ENCODE assay signal across 16 mouse cellular contexts in genomic region chr6:36644880-36645279, GRCm38 (mm10).
DNase-seq lines count a peak whose midpoint lies in the region; ATAC-seq and TF ChIP-seq lines count a peak whose summit lies in the region.
"Had no signal": no experiment of that assay in that cellular context is flagged by ENCODE, and none has a peak within 500 bp of the region (broad histone marks: within the 10 kb centered on the region; RNA-seq: fewer than 3 reads in every experiment).

No protein-coding gene starts in this region.

- H3K36me3 ChIP-seq in forebrain, postnatal 0 days (ENCODE audit: insufficient read depth): no peaks in the 10 kb centered on the region
- H3K36me3 ChIP-seq in midbrain, embryonic 13.5 days: no peaks in the 10 kb centered on the region
- no peaks in the 10 kb centered on the region for H3K36me3 ChIP-seq in kidney, adult 2 months (ENCODE audit: control insufficient read depth, insufficient read depth, low read length)
- H3K36me3 ChIP-seq: heart, embryonic 13.5 days; limb, embryonic 15.5 days had no signal

- no peak for TF ChIP-seq CTCF in forebrain, postnatal 0 days (IDR thresholded peaks at IDR 0.05; ENCODE audit: low read depth)
- no peak for TF ChIP-seq CTCF in kidney, adult 2 months (conservative IDR thresholded peaks at IDR 0.05; ENCODE audit: insufficient read depth, insufficient read length, low read depth, low read length)

- no peak overlapping the region for H3K4me3 ChIP-seq in forebrain, postnatal 0 days (ENCODE audit: low read depth, low read length)
- no peak overlapping the region for H3K4me3 ChIP-seq in midbrain, embryonic 13.5 days (replicated peaks)
- H3K4me3 ChIP-seq in kidney, adult 2 months (ENCODE audit: insufficient read depth, low read depth, low read length): no peak overlapping the region
- H3K4me3 ChIP-seq: heart, embryonic 13.5 days; limb, embryonic 15.5 days had no signal

- TF ChIP-seq POLR2A in kidney, adult 2 months (IDR thresholded peaks at IDR 0.05; ENCODE audit: low read depth, low read length): no peak

- no peak overlapping the region for H3K9ac ChIP-seq in forebrain, postnatal 0 days
- no peak overlapping the region for H3K9ac ChIP-seq in midbrain, embryonic 13.5 days (replicated peaks)
- H3K9ac ChIP-seq: heart, embryonic 13.5 days; limb, embryonic 15.5 days had no signal

- peak; percentile 2 for DNase-seq in right cerebral cortex, postnatal 4 days
- DNase-seq in right cerebral cortex, postnatal 36 days (ENCODE audit: low spot score in 2 of 2): no peak
- peak; percentile 63 for DNase-seq in forebrain, postnatal 0 days
- peak; percentile 8 for DNase-seq in telencephalon, adult 2 months (ENCODE audit: low read depth, low spot score)
- DNase-seq in kidney, adult 2 months: no peak
- DNase-seq in heart, adult 11 months: no peak
- DNase-seq: adrenal gland, postnatal 14 days; cerebellum, postnatal 25 days; kidney, adult 11 months; layer of hippocampus, adult 9-11 months; lung, postnatal 14 days; thymus, postnatal 36 days had no signal

- no peak overlapping the region for H3K27ac ChIP-seq in forebrain, postnatal 0 days (ENCODE audit: low read depth, low read length)
- peak overlapping the region; percentile 19; the same call in 1 of the 2 replicates for H3K27ac ChIP-seq in midbrain, embryonic 13.5 days
- no peak overlapping the region for H3K27ac ChIP-seq in kidney, adult 2 months (ENCODE audit: insufficient read depth, low read depth, low read length)
- H3K27ac ChIP-seq: heart, embryonic 13.5 days; limb, embryonic 15.5 days had no signal

- H3K4me1 ChIP-seq in forebrain, postnatal 0 days (ENCODE audit: insufficient read depth): no peaks in the 10 kb centered on the region
- H3K4me1 ChIP-seq in midbrain, embryonic 13.5 days (replicated peaks): peaks cover 16% of the 10 kb centered on the region
- H3K4me1 ChIP-seq in kidney, adult 2 months (ENCODE audit: control insufficient read depth, insufficient read depth, low read length): no peaks in the 10 kb centered on the region
- H3K4me1 ChIP-seq: heart, embryonic 13.5 days; limb, embryonic 15.5 days had no signal

- WGBS in forebrain, postnatal 0 days: 8% methylated on average over 7 of the region's 7 CpGs
- 12% methylated on average over 7 of the region's 7 CpGs for WGBS in midbrain, embryonic 13.5 days
- WGBS in kidney, adult 2 months: 62% methylated on average over 7 of the region's 7 CpGs

- H3K4me2 ChIP-seq in forebrain, postnatal 0 days (ENCODE audit: low read depth): no peak overlapping the region
- no peak overlapping the region for H3K4me2 ChIP-seq in midbrain, embryonic 13.5 days (replicated peaks)
- H3K4me2 ChIP-seq: heart, embryonic 13.5 days; limb, embryonic 15.5 days had no signal

- peak; percentile 96 for ATAC-seq in forebrain, postnatal 0 days
- ATAC-seq in midbrain, embryonic 13.5 days: peak; percentile 95
- no peak for ATAC-seq in frontal cortex, adult (ENCODE audit: low TSS enrichment)

- no peaks in the 10 kb centered on the region for H3K27me3 ChIP-seq in forebrain, postnatal 0 days (ENCODE audit: insufficient read depth, low read length)
- H3K27me3 ChIP-seq in midbrain, embryonic 13.5 days: 0 out of 2 replicates have a peak, but pooled peaks cover 4% of the 10 kb centered on the region
- no peaks in the 10 kb centered on the region for H3K27me3 ChIP-seq in kidney, adult 2 months (replicated peaks; ENCODE audit: control insufficient read depth, insufficient read depth, low read length)
- H3K27me3 ChIP-seq: heart, embryonic 13.5 days; limb, embryonic 15.5 days had no signal

- H3K9me3 ChIP-seq in forebrain, postnatal 0 days (ENCODE audit: low read length): no peaks in the 10 kb centered on the region
- H3K9me3 ChIP-seq in midbrain, embryonic 13.5 days: no peaks in the 10 kb centered on the region
- H3K9me3 ChIP-seq: heart, embryonic 13.5 days; limb, embryonic 15.5 days had no signal

Comparison
In these comparisons a context has a peak if more than half of its experiments do, and no peak if none do; other contexts are left out.
1. DNase-seq: peak in right cerebral cortex, postnatal 4 days (single experiment), forebrain, postnatal 0 days (single experiment) and telencephalon, adult 2 months (single experiment); none in right cerebral cortex, postnatal 36 days (0 of 2), kidney, adult 2 months (single experiment) and heart, adult 11 months (single experiment).